Mouse (Mus musculus) limb, embryonic 12.5 days (tissue): Measurements from ENCODE around the gene Gpx2. TPM values are rescaled to one million over a fixed set of nuclear protein-coding genes. Genes with fewer than 3 reads are reported as not detected.

Source experiments
- ATAC-seq: fragments of 200-750 bp; cut with Nextera tagmentation; 2 replicates; pipeline ENCODE4 v1.8.0; 2017; ENCODE audit warnings: low read depth, moderate TSS enrichment; ENCODE audit not compliant: insufficient number of reproducible peaks, insufficient read depth, low FRiP score, low TSS enrichment
- H3K27ac ChIP-seq: fragments of 300-500 bp; sonication (generic); 2 replicates; pipeline ENCODE4 v1.5.1; 2016; ENCODE audit warnings: mild to moderate bottlenecking, moderate library complexity
- H3K27me3 ChIP-seq: fragments of 300-500 bp; sonication (generic); 2 replicates; pipeline ENCODE4 v1.6.1; 2016; ENCODE audit warnings: mild to moderate bottlenecking, moderate library complexity
- H3K36me3 ChIP-seq: fragments of 300-500 bp; sonication (generic); 2 replicates; pipeline ENCODE4 v1.6.1; 2016; ENCODE audit warnings: mild to moderate bottlenecking, moderate library complexity
- H3K4me1 ChIP-seq: fragments of 300-500 bp; sonication (generic); replicated peaks from 2 replicates; pipeline ENCODE4 v1.6.1; 2016
- H3K4me2 ChIP-seq: fragments of 300-500 bp; sonication (generic); 2 replicates; pipeline ENCODE4 v1.6.1; 2016; ENCODE audit warnings: mild to moderate bottlenecking, moderate library complexity
- H3K4me3 ChIP-seq: fragments of 300-500 bp; sonication (generic); replicated peaks from 2 replicates; pipeline ENCODE4 v1.5.1; 2016; ENCODE audit warnings: mild to moderate bottlenecking
- H3K9ac ChIP-seq: fragments of 300-500 bp; sonication (generic); replicated peaks from 2 replicates; pipeline ENCODE4 v1.6.1; 2016; ENCODE audit warnings: mild to moderate bottlenecking, moderate library complexity
- H3K9me3 ChIP-seq: fragments of 300-500 bp; sonication (generic); 2 replicates; pipeline ENCODE4 v1.6.1; 2016; ENCODE audit warnings: mild to moderate bottlenecking, moderate library complexity
- WGBS: fragments of 180-500 bp; shearing (Covaris S2); methylation state at CpG from one replicate; pipeline ENCODE4 v1.1.7; 2016; 5-methylcytosine and 5-hydroxymethylcytosine counted together
- polyA plus RNA-seq: library from polyadenylated mRNA; unstranded; fragments of >200 nt; fragmentation: Nextera tagmentation; extraction: Ambion mirVana; gene quantifications from 2 replicates; pipeline ENCODE4 v1.2.1, GENCODE M21; 2016

Gpx2 gene
- polyA plus RNA-seq, 1 experiment from 2014 or later, result 0.65 TPM

- H3K27ac ChIP-seq, result no peak overlapping the region
- H3K4me3 ChIP-seq, result no peak overlapping the region
- H3K36me3 ChIP-seq, result peaks cover 9% of the 10 kb centered on the region; the same call in 1 of the 2 replicates
- no peak overlapping the region for H3K9ac ChIP-seq
- H3K4me2 ChIP-seq, result no peak overlapping the region
- H3K4me1 ChIP-seq, result peaks cover 4% of the 10 kb centered on the region; the same call in 1 of the 2 replicates
- H3K9me3 ChIP-seq, result no peaks in the 10 kb centered on the region
- H3K27me3 ChIP-seq, result no peaks in the 10 kb centered on the region
- ATAC-seq, result no peak
Observed at GRCm38 (mm10) chr12:76777845-76778244, 17.5 kb downstream of the Gpx2 start.

GRCm38 (mm10) chr12:76776898-76777297 lies 18.5 kb downstream of the Gpx2 start:
- H3K9ac ChIP-seq, result no peak overlapping the region
- 95% methylated on average over 5 of the region's 5 CpGs for WGBS

GRCm38 (mm10) chr12:76775132-76775531 lies 20.2 kb downstream of the Gpx2 start:
- Histone ChIP-seq H3K9ac (no peak overlapping the region), H3K36me3 (peaks cover 9% of the 10 kb centered on the region; the same call in 1 of the 2 replicates), H3K4me3 (no peak overlapping the region), H3K9me3 (no peaks in the 10 kb centered on the region), H3K4me2 (no peak overlapping the region), H3K27me3 (no peaks in the 10 kb centered on the region), H3K27ac (no peak overlapping the region), H3K4me1 (peaks cover 4% of the 10 kb centered on the region; the same call in 1 of the 2 replicates)
- WGBS, result 58% methylated on average over 4 of the region's 4 CpGs
- ATAC-seq, result no peak

More at GRCm38 (mm10) chr12:76776898-76777297, 18.5 kb downstream of the Gpx2 start:
- no peak overlapping the region for H3K4me2 ChIP-seq
- ATAC-seq, result no peak
- H3K4me3 ChIP-seq, result no peak overlapping the region
- H3K4me1 ChIP-seq, result peaks cover 4% of the 10 kb centered on the region; the same call in 1 of the 2 replicates
- H3K9me3 ChIP-seq, result no peaks in the 10 kb centered on the region
- H3K27me3 ChIP-seq, result no peaks in the 10 kb centered on the region
- H3K36me3 ChIP-seq, result peaks cover 9% of the 10 kb centered on the region; the same call in 1 of the 2 replicates
- no peak overlapping the region for H3K27ac ChIP-seq

GRCm38 (mm10) chr12:76774652-76775051 lies 20.7 kb downstream of the Gpx2 start:
- H3K36me3 ChIP-seq, result peaks cover 5% of the 10 kb centered on the region; the same call in 1 of the 2 replicates
- H3K4me3 ChIP-seq, result no peak overlapping the region
- no peak overlapping the region for H3K9ac ChIP-seq
- no peaks in the 10 kb centered on the region for H3K27me3 ChIP-seq
- H3K27ac ChIP-seq, result no peak overlapping the region
- 78% methylated on average over 3 of the region's 3 CpGs for WGBS
- no peaks in the 10 kb centered on the region for H3K9me3 ChIP-seq
- H3K4me1 ChIP-seq, result peaks cover 4% of the 10 kb centered on the region; the same call in 1 of the 2 replicates
- H3K4me2 ChIP-seq, result no peak overlapping the region
- no peak for ATAC-seq

- Histone ChIP-seq H3K4me3 (no peak overlapping the region), H3K27me3 (no peaks in the 10 kb centered on the region), H3K9me3 (no peaks in the 10 kb centered on the region), H3K36me3 (no peaks in the 10 kb centered on the region), H3K4me1 (peaks cover 4% of the 10 kb centered on the region; the same call in 1 of the 2 replicates), H3K4me2 (no peak overlapping the region), H3K9ac (no peak overlapping the region), H3K27ac (no peak overlapping the region)
- WGBS, result 84% methylated on average over 5 of the region's 5 CpGs
- no peak for ATAC-seq
Observed at GRCm38 (mm10) chr12:76771540-76771939, 23.8 kb downstream of the Gpx2 start.

GRCm38 (mm10) chr12:76770841-76771500 lies 24.4 kb downstream of the Gpx2 start:
- no peak overlapping the region for H3K4me3 ChIP-seq
- WGBS, result 83% methylated on average over 5 of the region's 5 CpGs
- ATAC-seq, result no peak
- no peak overlapping the region for H3K9ac ChIP-seq
- peaks cover 6% of the 10 kb centered on the region; the same call in 1 of the 2 replicates for H3K4me1 ChIP-seq
- H3K27me3 ChIP-seq, result no peaks in the 10 kb centered on the region
- no peaks in the 10 kb centered on the region for H3K36me3 ChIP-seq
- no peak overlapping the region for H3K4me2 ChIP-seq
- H3K9me3 ChIP-seq, result no peaks in the 10 kb centered on the region
- no peak overlapping the region for H3K27ac ChIP-seq

- ATAC-seq, result no peak
- no peaks in the 10 kb centered on the region for H3K9me3 ChIP-seq
- H3K4me1 ChIP-seq, result peaks cover 7% of the 10 kb centered on the region; the same call in 1 of the 2 replicates
- no peaks in the 10 kb centered on the region for H3K27me3 ChIP-seq
- peak overlapping the region; percentile 77 for H3K9ac ChIP-seq
- WGBS, result 31% methylated on average over 20 of the region's 20 CpGs
- H3K36me3 ChIP-seq, result no peaks in the 10 kb centered on the region
- no peak overlapping the region; the same call in 1 of the 2 replicates for H3K27ac ChIP-seq
- H3K4me2 ChIP-seq, result peak overlapping the region; percentile 63
- peak overlapping the region; percentile 69 for H3K4me3 ChIP-seq
Observed at GRCm38 (mm10) chr12:76765901-76766630, 29.3 kb downstream of the Gpx2 start.

- no peaks in the 10 kb centered on the region for H3K36me3 ChIP-seq
- H3K27ac ChIP-seq, result peak within 1 kb of the TSS; percentile 70; the same call in 1 of the 2 replicates
- no peaks in the 10 kb centered on the region for H3K27me3 ChIP-seq
- no peaks in the 10 kb centered on the region for H3K9me3 ChIP-seq
- H3K4me2 ChIP-seq, result peak within 1 kb of the TSS; percentile 63
- WGBS, result under 1% methylated on average over 31 of the region's 31 CpGs
- H3K4me1 ChIP-seq, result peaks cover 7% of the 10 kb centered on the region; the same call in 1 of the 2 replicates
- H3K4me3 ChIP-seq, result peak within 1 kb of the TSS; percentile 69
- peak within 1 kb of the TSS; percentile 77 for H3K9ac ChIP-seq
- ATAC-seq, result peak; percentile 94
Observed at GRCm38 (mm10) chr12:76765354-76765851, 30.0 kb downstream of the Gpx2 start, which contains the start of the genes Churc1 and Fntb. Churc1 (plus strand) TSS chr12:76765538. Fntb (plus strand) TSS chr12:76765589.

- no peak for ATAC-seq
- Histone ChIP-seq H3K4me1 (no peaks in the 10 kb centered on the region), H3K27me3 (no peaks in the 10 kb centered on the region), H3K27ac (no peak overlapping the region), H3K4me2 (no peak overlapping the region), H3K9me3 (0 out of 2 replicates have a peak, but pooled peaks cover 3% of the 10 kb centered on the region), H3K9ac (no peak overlapping the region), H3K36me3 (no peaks in the 10 kb centered on the region), H3K4me3 (no peak overlapping the region)
- 42% methylated on average over 14 of the region's 14 CpGs for WGBS
Observed at GRCm38 (mm10) chr12:76752652-76753318, 42.6 kb downstream of the Gpx2 start.

GRCm38 (mm10) chr12:76750866-76751459 lies 44.4 kb downstream of the Gpx2 start:
- Histone ChIP-seq H3K27ac (no peak overlapping the region), H3K27me3 (no peaks in the 10 kb centered on the region), H3K4me1 (no peaks in the 10 kb centered on the region), H3K36me3 (no peaks in the 10 kb centered on the region), H3K9me3 (0 out of 2 replicates have a peak, but pooled peaks cover 3% of the 10 kb centered on the region), H3K4me2 (no peak overlapping the region), H3K4me3 (no peak overlapping the region), H3K9ac (no peak overlapping the region)
- WGBS, result 79% methylated on average over 16 of the region's 16 CpGs
- no peak for ATAC-seq
